Mouse (Mus musculus) midbrain, embryonic 13.5 days (tissue): ENCODE data around the gene Hyal3. TPM values are rescaled to one million over a fixed set of nuclear protein-coding genes. Genes with fewer than 3 reads are reported as not detected.

ENCODE experiments used
- polyA plus RNA-seq: library from polyadenylated mRNA; unstranded; fragments of >200 nt; fragmentation: Nextera tagmentation; extraction: Ambion mirVana; gene quantifications from 2 replicates; pipeline ENCODE4 v1.2.1, GENCODE M21; 2015

Hyal3 gene
- polyA plus RNA-seq, 1 experiment from 2014 or later, result 1.8 TPM

Other genes with a start within 250 kb of the Hyal3 start
- gene Hemk1, start 242.5 kb upstream of the Hyal3 start, polyA plus RNA-seq, result 17.5 and 18.1 TPM in 2 replicates
- gene 6430571L13Rik, start 240.2 kb upstream of the Hyal3 start, polyA plus RNA-seq, result 6.4 and 8.2 TPM in 2 replicates
- 5.9 and 7.1 TPM in 2 replicates for gene Cacna2d2, start 181.2 kb upstream of the Hyal3 start, polyA plus RNA-seq
- 38.6 and 41.3 TPM in 2 replicates for gene Tmem115, start 46.9 kb upstream of the Hyal3 start, polyA plus RNA-seq
- 28.3 and 29.1 TPM in 2 replicates for gene Cyb561d2, start 38.6 kb upstream of the Hyal3 start, polyA plus RNA-seq
- gene Nprl2, start 38.6 kb upstream of the Hyal3 start, polyA plus RNA-seq, result 67.7 and 70.8 TPM in 2 replicates
- 1.1 and 1.5 TPM in 2 replicates for gene Zmynd10, start 33.5 kb upstream of the Hyal3 start, polyA plus RNA-seq
- 38.6 and 39.5 TPM in 2 replicates for gene Rassf1, start 29.3 kb upstream of the Hyal3 start, polyA plus RNA-seq
- gene Tusc2, start 17.6 kb upstream of the Hyal3 start, polyA plus RNA-seq, result 93.2 and 109 TPM in 2 replicates
- 98.9 and 106 TPM in 2 replicates for gene Hyal2, start 12.9 kb upstream of the Hyal3 start, polyA plus RNA-seq
- gene Hyal1, start 3.9 kb upstream of the Hyal3 start, polyA plus RNA-seq, result 7.0 and 10.0 TPM in 2 replicates
- 16.5 and 19.1 TPM in 2 replicates for gene Naa80, start 1.9 kb upstream of the Hyal3 start, polyA plus RNA-seq
- 13.5 and 14.7 TPM in 2 replicates for gene Ifrd2, start 6.8 kb downstream of the Hyal3 start, polyA plus RNA-seq
- 2.3 and 2.7 TPM in 2 replicates for gene Sema3b, start 28.4 kb downstream of the Hyal3 start, polyA plus RNA-seq
- 399 and 416 TPM in 2 replicates for gene Gnai2, start 54.5 kb downstream of the Hyal3 start, polyA plus RNA-seq
- 18.7 and 22.0 TPM in 2 replicates for gene Slc38a3, start 88.7 kb downstream of the Hyal3 start, polyA plus RNA-seq
- 2.4 and 2.7 TPM in 2 replicates for gene Gnat1, start 98.9 kb downstream of the Hyal3 start, polyA plus RNA-seq
- gene Sema3f, start 129.7 kb downstream of the Hyal3 start, polyA plus RNA-seq, result 18.9 and 24.6 TPM in 2 replicates
- gene Rbm5, start 190.2 kb downstream of the Hyal3 start, polyA plus RNA-seq, result 282 and 315 TPM in 2 replicates